Mouse (Mus musculus): ENCODE results near the gene Wdr17. TPM values are rescaled to one million over a fixed set of nuclear protein-coding genes. Genes with fewer than 3 reads are reported as not detected.

The Wdr17 gene
- polyA plus RNA-seq, 1 experiment from 2014 or later, result 1.0 TPM

DNA sequence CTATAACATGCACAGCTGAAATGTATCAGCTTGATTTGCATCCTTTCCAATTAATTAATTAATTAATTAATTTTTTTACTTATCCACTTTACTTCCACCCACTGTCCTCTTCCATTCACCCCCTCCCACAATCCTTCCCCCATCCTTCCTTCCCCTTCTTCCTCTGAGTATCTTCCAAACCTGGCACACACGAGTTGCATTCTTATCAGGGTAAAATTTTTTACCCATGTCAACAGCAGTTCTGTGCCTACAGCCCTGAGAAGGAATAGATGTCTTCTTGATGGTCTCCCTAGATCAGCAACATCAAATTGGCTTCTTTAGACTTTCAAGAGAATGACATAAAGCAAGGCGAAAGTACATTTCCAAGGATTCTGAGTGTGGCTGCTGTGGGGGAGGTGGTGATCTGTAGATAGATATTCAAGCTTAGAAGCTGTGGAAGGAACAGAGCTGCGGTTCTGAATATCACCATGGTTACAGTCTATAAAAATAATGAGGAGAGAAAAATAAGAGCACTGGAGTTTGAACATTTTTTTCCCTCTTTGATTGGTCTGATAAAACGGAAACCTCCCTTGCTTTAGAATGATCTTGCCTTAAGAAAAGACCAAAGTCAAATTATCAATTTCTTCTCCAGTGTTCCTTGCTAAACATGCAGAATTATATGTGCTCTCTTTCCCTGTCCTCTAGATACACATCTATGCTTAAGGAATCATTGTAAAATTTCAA lies 22.8 kb downstream of the Wdr17 start:
- no peaks in the 10 kb centered on the region for H3K9me3 ChIP-seq
- ATAC-seq (ENCODE audit: insufficient number of reproducible peaks, low FRiP score, low TSS enrichment, low read depth), result no peak
- no peaks in the 10 kb centered on the region for H3K4me1 ChIP-seq
- H3K27me3 ChIP-seq, result no peaks in the 10 kb centered on the region
- no peak overlapping the region for H3K4me3 ChIP-seq
- no peak overlapping the region for H3K9ac ChIP-seq
- H3K27ac ChIP-seq, result no peak overlapping the region
- 68% methylated on average over 4 of the region's 4 CpGs for WGBS
- H3K36me3 ChIP-seq, result no peaks in the 10 kb centered on the region
- no peak overlapping the region for H3K4me2 ChIP-seq

DNA sequence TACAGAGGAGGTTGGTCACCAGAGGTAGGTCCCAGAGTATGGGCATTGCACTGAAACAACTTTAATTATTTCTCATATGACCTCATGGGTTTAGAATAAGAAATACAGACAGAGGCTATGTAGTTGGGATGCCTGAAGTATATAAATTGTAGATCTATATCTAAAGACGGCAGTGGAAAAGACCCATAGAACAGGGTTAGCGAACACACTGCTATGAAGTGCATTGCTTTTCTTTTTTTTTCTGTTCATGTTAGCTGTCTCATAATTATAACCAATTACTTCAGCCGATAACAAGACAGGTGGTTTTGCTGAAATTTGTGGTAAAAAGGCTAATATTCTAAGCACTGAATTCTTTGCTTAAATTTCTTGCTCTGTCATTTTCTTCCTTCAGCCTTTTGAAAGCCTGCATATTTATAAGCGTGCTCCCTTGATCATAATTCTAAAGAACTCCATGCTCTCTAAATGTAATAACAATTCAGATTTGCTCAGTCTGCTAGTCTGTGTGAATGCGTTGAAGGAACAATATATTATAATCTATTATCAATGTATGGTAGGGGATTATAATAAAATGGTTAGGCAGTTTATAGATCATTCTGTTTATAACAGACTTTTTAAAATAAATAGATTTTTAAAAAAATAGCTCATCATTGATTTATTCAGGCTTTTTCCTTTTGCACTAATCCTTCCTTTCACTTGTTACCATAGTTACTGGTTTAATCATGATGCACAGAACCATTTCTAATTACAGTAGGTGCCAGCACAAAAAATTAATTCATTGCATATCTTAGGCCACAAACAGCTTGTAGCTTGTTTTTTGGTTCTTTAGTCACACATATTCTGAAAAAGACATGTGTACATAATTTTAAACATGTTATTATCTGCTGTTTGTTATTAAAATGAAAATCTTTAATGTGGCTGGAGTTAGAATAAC lies 50.7 kb downstream of the Wdr17 start:
- Histone ChIP-seq H3K27me3 (no peaks in the 10 kb centered on the region), H3K27ac (no peak overlapping the region), H3K4me2 (no peak overlapping the region), H3K4me3 (no peak overlapping the region), H3K9me3 (no peaks in the 10 kb centered on the region), H3K9ac (no peak overlapping the region), H3K4me1 (no peaks in the 10 kb centered on the region), H3K36me3 (no peaks in the 10 kb centered on the region)
- no peak for ATAC-seq (ENCODE audit: insufficient number of reproducible peaks, low FRiP score, low TSS enrichment, low read depth)
- 88% methylated on average over 5 of the region's 5 CpGs for WGBS

GRCm38 (mm10) chr8:54829794-54830426 lies 57.1 kb downstream of the Wdr17 start:
- Histone ChIP-seq H3K9me3 (no peaks in the 10 kb centered on the region), H3K36me3 (no peaks in the 10 kb centered on the region), H3K27ac (no peak overlapping the region), H3K4me3 (no peak overlapping the region), H3K27me3 (no peaks in the 10 kb centered on the region), H3K4me2 (no peak overlapping the region), H3K4me1 (no peaks in the 10 kb centered on the region), H3K9ac (no peak overlapping the region)
- ATAC-seq (ENCODE audit: insufficient number of reproducible peaks, low FRiP score, low TSS enrichment, low read depth), result no peak
- 40% methylated on average over 4 of the region's 4 CpGs for WGBS

DNA sequence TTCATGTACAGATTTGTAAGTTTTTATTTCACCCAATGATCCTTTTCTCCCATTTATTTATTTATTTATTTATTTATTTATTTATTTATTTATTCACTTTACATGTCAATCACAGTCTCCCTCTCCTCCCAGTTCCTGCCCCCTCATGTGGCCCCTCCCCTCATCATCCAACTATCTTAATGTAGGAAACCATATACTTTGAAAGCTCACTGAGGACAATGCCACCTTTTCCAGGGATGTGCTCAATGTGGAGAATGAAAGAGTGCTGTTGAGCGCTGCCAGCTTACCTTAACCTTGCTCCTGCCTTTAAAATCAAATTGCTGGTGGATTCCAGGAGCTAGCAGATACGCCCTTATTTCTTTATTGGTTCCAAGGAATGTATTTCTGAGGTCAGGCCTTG lies 59.0 kb downstream of the Wdr17 start:
- H3K4me2 ChIP-seq, result no peak overlapping the region
- WGBS, result 83% methylated on average over 2 of the region's 2 CpGs
- H3K9ac ChIP-seq, result no peak overlapping the region
- H3K27ac ChIP-seq, result no peak overlapping the region
- H3K9me3 ChIP-seq, result no peaks in the 10 kb centered on the region
- H3K36me3 ChIP-seq, result no peaks in the 10 kb centered on the region
- ATAC-seq (ENCODE audit: insufficient number of reproducible peaks, low FRiP score, low TSS enrichment, low read depth), result no peak
- H3K4me3 ChIP-seq, result no peak overlapping the region
- H3K27me3 ChIP-seq, result no peaks in the 10 kb centered on the region
- H3K4me1 ChIP-seq, result no peaks in the 10 kb centered on the region

- 88% methylated on average over 5 of the region's 5 CpGs for WGBS
- Histone ChIP-seq H3K36me3 (no peaks in the 10 kb centered on the region), H3K4me3 (no peak overlapping the region), H3K4me1 (no peaks in the 10 kb centered on the region), H3K9me3 (no peaks in the 10 kb centered on the region), H3K27me3 (no peaks in the 10 kb centered on the region), H3K9ac (no peak overlapping the region), H3K4me2 (no peak overlapping the region), H3K27ac (no peak overlapping the region)
- no peak for ATAC-seq (ENCODE audit: insufficient number of reproducible peaks, low FRiP score, low TSS enrichment, low read depth)
These were observed 64.0 kb downstream of the Wdr17 start for GRCm38 (mm10) chr8:54822956-54823355.

GRCm38 (mm10) chr8:54818651-54819050 lies 68.3 kb downstream of the Wdr17 start:
- Histone ChIP-seq H3K9ac (no peak overlapping the region), H3K4me2 (no peak overlapping the region), H3K4me3 (no peak overlapping the region), H3K9me3 (no peaks in the 10 kb centered on the region), H3K27ac (no peak overlapping the region), H3K4me1 (no peaks in the 10 kb centered on the region), H3K27me3 (no peaks in the 10 kb centered on the region), H3K36me3 (no peaks in the 10 kb centered on the region)
- ATAC-seq (ENCODE audit: insufficient number of reproducible peaks, low FRiP score, low TSS enrichment, low read depth), result no peak

DNA sequence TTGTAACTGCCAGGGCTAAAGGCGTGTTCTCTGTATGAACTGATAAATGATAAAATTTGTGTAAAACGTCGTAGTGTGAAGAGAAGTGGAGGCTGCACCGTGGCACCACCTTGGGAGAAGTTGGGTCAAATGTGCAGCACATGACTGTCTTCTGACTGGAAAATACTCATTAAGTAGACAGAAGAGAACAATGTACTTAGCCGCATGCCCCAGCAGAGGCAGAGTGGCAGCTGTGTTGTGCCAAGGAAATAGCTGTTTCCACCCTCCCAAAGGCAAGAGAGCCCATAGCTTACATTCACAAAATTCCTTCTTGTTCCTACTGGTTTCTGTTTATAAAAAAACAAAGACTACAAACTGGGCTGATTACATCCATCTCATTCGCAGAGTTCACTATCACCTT lies 78.8 kb downstream of the Wdr17 start:
- Histone ChIP-seq H3K27ac (no peak overlapping the region), H3K27me3 (no peaks in the 10 kb centered on the region), H3K36me3 (no peaks in the 10 kb centered on the region), H3K9me3 (no peaks in the 10 kb centered on the region), H3K4me2 (no peak overlapping the region), H3K4me1 (no peaks in the 10 kb centered on the region), H3K9ac (no peak overlapping the region), H3K4me3 (no peak overlapping the region)
- no peak for ATAC-seq (ENCODE audit: insufficient number of reproducible peaks, low FRiP score, low TSS enrichment, low read depth)
- WGBS, result 69% methylated on average over 6 of the region's 6 CpGs

- Histone ChIP-seq H3K4me3 (no peak overlapping the region), H3K36me3 (no peaks in the 10 kb centered on the region), H3K4me1 (no peaks in the 10 kb centered on the region), H3K27me3 (no peaks in the 10 kb centered on the region), H3K9me3 (no peaks in the 10 kb centered on the region), H3K27ac (no peak overlapping the region), H3K4me2 (no peak overlapping the region), H3K9ac (no peak overlapping the region)
- WGBS, result 84% methylated on average over 6 of the region's 6 CpGs
- ATAC-seq (ENCODE audit: insufficient number of reproducible peaks, low FRiP score, low TSS enrichment, low read depth), result no peak
These were observed 80.8 kb downstream of the Wdr17 start for GRCm38 (mm10) chr8:54806173-54806572.

GRCm38 (mm10) chr8:54792699-54793061 lies 94.3 kb downstream of the Wdr17 start:
- no peak overlapping the region for H3K4me2 ChIP-seq
- 78% methylated on average over 2 of the region's 2 CpGs for WGBS
- H3K4me1 ChIP-seq, result no peaks in the 10 kb centered on the region
- no peak overlapping the region for H3K4me3 ChIP-seq
- no peaks in the 10 kb centered on the region for H3K36me3 ChIP-seq
- no peak for ATAC-seq (ENCODE audit: insufficient number of reproducible peaks, low FRiP score, low TSS enrichment, low read depth)
- H3K9ac ChIP-seq, result no peak overlapping the region
- H3K9me3 ChIP-seq, result no peaks in the 10 kb centered on the region
- no peak overlapping the region for H3K27ac ChIP-seq
- H3K27me3 ChIP-seq, result no peaks in the 10 kb centered on the region

DNA sequence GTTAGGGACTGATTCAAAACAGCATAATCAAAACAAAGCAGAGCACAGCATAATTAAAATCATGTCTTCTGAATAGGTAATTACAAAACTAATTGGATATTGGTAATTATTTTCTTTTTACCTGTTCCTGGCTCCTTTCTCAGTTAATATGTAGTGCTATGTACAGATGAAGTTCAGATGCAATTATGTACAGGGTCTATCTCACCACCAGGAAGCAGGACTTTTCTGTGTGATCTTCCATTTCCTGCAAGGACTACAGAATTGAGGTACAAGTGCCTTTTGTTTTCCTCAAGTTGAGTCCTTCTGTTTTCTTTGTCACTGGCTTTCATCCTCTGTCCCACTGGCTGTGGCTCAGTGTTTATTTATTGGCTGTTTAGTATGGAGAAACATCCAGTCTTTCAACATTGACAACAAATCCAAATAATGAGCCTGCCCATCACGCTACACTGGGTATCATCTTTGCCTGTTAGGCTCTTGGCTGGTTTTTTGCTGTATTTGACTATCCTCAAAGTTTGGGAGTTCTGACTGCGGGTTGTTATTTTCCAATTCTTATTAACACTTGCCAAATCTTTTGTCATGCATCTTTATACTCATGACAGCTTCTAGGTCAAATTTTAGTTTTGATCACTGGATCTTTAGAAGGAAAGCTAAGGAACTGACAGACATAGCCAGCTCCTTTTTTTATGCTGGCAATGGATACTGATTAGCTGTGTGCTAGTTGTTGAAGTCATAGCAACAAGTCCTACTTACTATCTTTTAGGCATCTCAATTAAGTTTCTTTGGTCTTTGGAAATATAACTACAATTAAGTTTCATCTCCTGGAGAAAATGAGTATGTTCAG lies 94.9 kb downstream of the Wdr17 start:
- Histone ChIP-seq H3K4me3 (no peak overlapping the region), H3K4me1 (no peaks in the 10 kb centered on the region), H3K4me2 (no peak overlapping the region), H3K9ac (no peak overlapping the region), H3K9me3 (no peaks in the 10 kb centered on the region), H3K27ac (no peak overlapping the region), H3K27me3 (no peaks in the 10 kb centered on the region), H3K36me3 (no peaks in the 10 kb centered on the region)
- no peak for ATAC-seq (ENCODE audit: insufficient number of reproducible peaks, low FRiP score, low TSS enrichment, low read depth)
- 82% methylated on average over 2 of the region's 2 CpGs for WGBS

DNA sequence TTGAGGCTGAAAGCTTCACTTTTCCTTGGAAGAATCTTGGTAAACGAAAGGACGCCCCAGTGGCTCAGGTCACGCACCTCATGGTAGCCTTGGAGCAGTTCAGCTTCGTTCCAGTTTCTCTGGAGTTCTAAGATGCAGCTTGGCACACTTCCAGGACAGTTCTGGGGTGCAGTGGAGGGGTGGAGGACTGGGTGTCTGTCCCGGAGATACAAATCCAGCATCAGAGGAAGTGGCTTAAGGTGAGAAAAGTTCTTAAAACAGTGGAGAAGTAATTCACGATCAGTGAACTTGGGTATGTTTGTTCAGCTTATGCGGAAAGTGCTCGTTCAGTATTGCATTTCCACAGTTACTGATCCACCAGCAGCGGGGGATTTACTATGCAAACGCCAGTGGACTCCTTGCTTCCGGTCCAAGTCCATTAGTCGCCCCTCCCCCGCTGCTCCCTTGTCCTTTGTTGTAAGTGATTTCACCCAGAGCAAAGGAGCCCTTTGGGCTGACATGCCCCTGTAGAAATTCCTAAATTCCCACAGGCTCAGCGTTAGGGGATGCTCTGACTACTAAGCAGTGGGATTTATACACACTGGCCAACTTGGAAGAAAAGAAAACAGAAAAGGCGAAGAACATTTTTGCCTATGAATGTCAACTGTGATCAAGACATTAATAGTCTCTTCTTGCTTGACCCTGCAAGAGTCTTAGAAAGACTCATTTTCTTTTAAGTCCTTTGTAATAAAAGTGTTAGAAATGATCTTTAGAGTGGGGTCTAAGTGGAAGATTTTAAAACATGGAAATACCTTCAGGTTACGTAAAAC lies 106.6 kb downstream of the Wdr17 start:
- no peak for ATAC-seq (ENCODE audit: insufficient number of reproducible peaks, low FRiP score, low TSS enrichment, low read depth)
- 11% methylated on average over 16 of the region's 16 CpGs for WGBS
- Histone ChIP-seq H3K27me3 (0 out of 2 replicates have a peak, but pooled peaks cover 4% of the 10 kb centered on the region), H3K9ac (no peak overlapping the region), H3K4me1 (peaks cover 13% of the 10 kb centered on the region), H3K27ac (no peak overlapping the region), H3K36me3 (no peaks in the 10 kb centered on the region), H3K4me2 (peak overlapping the region; percentile 61), H3K4me3 (peak overlapping the region; percentile 32), H3K9me3 (no peaks in the 10 kb centered on the region)

Measured in limb, embryonic 15.5 days (tissue).